In genomic region chr4:69896111-69896510, GRCm38 (mm10) we compare ENCODE assay signal across 18 mouse cellular contexts.
"Had no signal": no experiment of that assay in that cellular context is flagged by ENCODE, and none has a peak within 500 bp of the region (broad histone marks: within the 10 kb centered on the region; RNA-seq: fewer than 3 reads in every experiment).

No protein-coding gene starts in this region.

- DNase-seq: liver, postnatal 0 days; lung, adult 2 months; lung, postnatal 14 days; lung, postnatal 36 days; right cerebral cortex, postnatal 25 days; thymus, adult 2 months; thymus, postnatal 25 days; thymus, postnatal 4 days had no signal

- H3K9me3 ChIP-seq: lung, embryonic 15.5 days; midbrain, embryonic 13.5 days; midbrain, embryonic 15.5 days; neural tube, embryonic 12.5 days; stomach, embryonic 15.5 days had no signal

- H3K27ac ChIP-seq: lung, embryonic 15.5 days; macrophage; midbrain, embryonic 13.5 days; midbrain, embryonic 15.5 days; neural tube, embryonic 12.5 days; stomach, embryonic 15.5 days; stomach, postnatal 0 days had no signal

- ATAC-seq: liver, postnatal 0 days; lung, postnatal 0 days; midbrain, embryonic 13.5 days; midbrain, embryonic 15.5 days had no signal

- H3K27me3 ChIP-seq: lung, embryonic 15.5 days; megakaryocyte, embryonic 14.5 days; midbrain, embryonic 13.5 days; midbrain, embryonic 15.5 days; neural tube, embryonic 12.5 days; stomach, embryonic 15.5 days had no signal

- H3K36me3 ChIP-seq: lung, embryonic 15.5 days; midbrain, embryonic 13.5 days; midbrain, embryonic 15.5 days; neural tube, embryonic 12.5 days; stomach, embryonic 15.5 days had no signal

- H3K9ac ChIP-seq: liver, postnatal 0 days; lung, embryonic 15.5 days; midbrain, embryonic 13.5 days; midbrain, embryonic 15.5 days; neural tube, embryonic 12.5 days; stomach, embryonic 15.5 days had no signal

- H3K4me3 ChIP-seq: lung, embryonic 15.5 days; megakaryocyte, embryonic 14.5 days; midbrain, embryonic 13.5 days; midbrain, embryonic 15.5 days; neural tube, embryonic 12.5 days; stomach, embryonic 15.5 days had no signal

- H3K4me1 ChIP-seq: lung, embryonic 15.5 days; megakaryocyte, embryonic 14.5 days; midbrain, embryonic 15.5 days; stomach, embryonic 15.5 days had no signal

- H3K4me2 ChIP-seq: lung, embryonic 15.5 days; midbrain, embryonic 11.5 days; midbrain, embryonic 13.5 days; midbrain, embryonic 15.5 days; neural tube, embryonic 12.5 days; stomach, embryonic 15.5 days had no signal
